Mouse (Mus musculus) kidney, embryonic 15.5 days (tissue): ENCODE results near the gene Batf3. TPM values are rescaled to one million over a fixed set of nuclear protein-coding genes. Genes with fewer than 3 reads are reported as not detected.

Experiments used
- ATAC-seq: fragments of 200-750 bp; cut with Nextera tagmentation; replicated peaks from 2 replicates; pipeline ENCODE4 v1.8.0; 2017; ENCODE audit warnings: moderate TSS enrichment; ENCODE audit not compliant: low FRiP score
- H3K27ac ChIP-seq: fragments of 300-500 bp; sonication (generic); 2 replicates; pipeline ENCODE4 v1.5.1; 2015; ENCODE audit warnings: mild to moderate bottlenecking, inconsistent platforms
- H3K27me3 ChIP-seq: fragments of 300-500 bp; sonication (generic); 2 replicates; pipeline ENCODE4 v1.6.1; 2015; ENCODE audit warnings: inconsistent platforms
- H3K36me3 ChIP-seq: fragments of 300-500 bp; sonication (generic); 2 replicates; pipeline ENCODE4 v1.6.1; 2015; ENCODE audit warnings: inconsistent platforms
- H3K4me1 ChIP-seq: fragments of 300-500 bp; sonication (generic); 2 replicates; pipeline ENCODE4 v1.6.1; 2015; ENCODE audit warnings: inconsistent platforms
- H3K4me2 ChIP-seq: fragments of 300-500 bp; sonication (generic); 2 replicates; pipeline ENCODE4 v1.6.1; 2015; ENCODE audit warnings: moderate library complexity, mild to moderate bottlenecking, inconsistent platforms
- H3K4me3 ChIP-seq: fragments of 300-500 bp; sonication (generic); replicated peaks from 2 replicates; pipeline ENCODE4 v1.5.1; 2015; ENCODE audit warnings: mild to moderate bottlenecking, inconsistent platforms
- H3K9ac ChIP-seq: fragments of 300-500 bp; sonication (generic); 2 replicates; pipeline ENCODE4 v1.6.1; 2015; ENCODE audit warnings: mild to moderate bottlenecking, inconsistent platforms
- H3K9me3 ChIP-seq: fragments of 300-500 bp; sonication (generic); replicated peaks from 2 replicates; pipeline ENCODE4 v1.6.1; 2016; ENCODE audit warnings: inconsistent platforms
- WGBS: fragments of 180-500 bp; shearing (Covaris S2); methylation state at CpG from one replicate; pipeline ENCODE4 v1.1.7; 2015; ENCODE audit warnings: mixed read lengths; 5-methylcytosine and 5-hydroxymethylcytosine counted together
- polyA plus RNA-seq: library from polyadenylated mRNA; unstranded; fragments of >200 nt; fragmentation: Nextera tagmentation; extraction: Ambion mirVana; gene quantifications from 2 replicates; pipeline ENCODE4 v1.2.1, GENCODE M21; 2015

The Batf3 gene
- polyA plus RNA-seq, 1 experiment from 2014 or later: 12.5 TPM

GRCm38 (mm10) chr1:191070259-191070658 lies 27.4 kb upstream of the Batf3 start:
- H3K4me1 ChIP-seq: peaks cover 19% of the 10 kb centered on the region
- no peak overlapping the region for H3K4me2 ChIP-seq
- H3K27ac ChIP-seq: no peak overlapping the region
- H3K4me3 ChIP-seq: no peak overlapping the region
- no peaks in the 10 kb centered on the region for H3K27me3 ChIP-seq
- no peaks in the 10 kb centered on the region for H3K9me3 ChIP-seq
- H3K9ac ChIP-seq: no peak overlapping the region
- ATAC-seq: no peak
- WGBS: 89% methylated on average over 4 of the region's 4 CpGs
- peaks cover 96% of the 10 kb centered on the region for H3K36me3 ChIP-seq

DNA sequence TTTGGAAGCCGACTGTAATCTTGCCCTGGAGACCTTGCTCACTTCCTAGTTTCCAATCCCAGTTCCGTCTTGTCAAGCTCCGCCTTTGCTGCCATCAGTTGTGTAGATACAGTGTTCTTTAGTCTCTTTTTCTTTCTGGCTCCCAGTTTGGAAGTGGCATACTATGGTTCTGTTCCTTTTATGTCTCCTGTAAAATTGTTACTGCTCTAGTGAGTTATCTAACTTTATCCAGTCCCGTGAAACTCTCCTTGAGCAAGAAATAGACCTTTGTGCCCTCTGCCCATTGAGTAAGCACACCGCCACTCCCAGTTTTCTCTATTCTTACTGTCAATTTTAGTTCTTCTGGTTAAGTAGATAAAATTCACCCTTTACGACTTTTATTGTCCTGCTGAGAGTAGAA lies 26.0 kb upstream of the Batf3 start:
- peaks cover 95% of the 10 kb centered on the region for H3K36me3 ChIP-seq
- no peak overlapping the region for H3K27ac ChIP-seq
- H3K9ac ChIP-seq: no peak overlapping the region
- no peak overlapping the region for H3K4me2 ChIP-seq
- H3K4me1 ChIP-seq: peaks cover 17% of the 10 kb centered on the region
- no peaks in the 10 kb centered on the region for H3K9me3 ChIP-seq
- no peak overlapping the region for H3K4me3 ChIP-seq
- WGBS: 87% methylated on average over 6 of the region's 6 CpGs
- no peaks in the 10 kb centered on the region for H3K27me3 ChIP-seq
- ATAC-seq: no peak

DNA sequence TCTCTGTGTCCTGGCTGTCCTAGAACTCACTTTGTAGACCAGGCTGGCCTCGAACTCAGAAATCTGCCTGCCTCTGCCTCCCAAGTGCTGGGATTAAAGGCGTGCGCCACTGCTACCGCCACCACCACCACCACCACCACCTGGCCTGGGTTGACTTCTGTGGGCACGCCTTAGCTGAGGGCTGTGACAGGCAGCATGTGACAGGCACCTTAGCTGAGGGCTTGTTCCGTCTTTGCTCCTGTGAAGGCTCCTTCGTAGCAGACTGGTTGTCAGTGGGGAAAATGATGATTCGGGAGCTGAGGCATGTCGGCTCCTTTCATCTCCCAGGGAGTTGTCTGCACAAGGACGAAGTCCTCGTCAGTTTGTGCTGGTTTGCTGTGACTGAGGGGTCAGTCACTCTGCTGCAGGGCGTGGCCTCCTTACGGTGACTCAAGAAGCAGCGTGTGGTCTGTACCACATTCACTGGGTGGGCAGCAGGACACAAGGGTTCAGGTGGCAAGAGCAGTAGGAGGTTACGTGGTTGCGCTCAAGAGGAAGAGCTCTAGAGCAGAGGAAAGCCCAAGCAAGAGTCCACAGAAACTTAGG lies 25.2 kb upstream of the Batf3 start:
- Histone ChIP-seq H3K36me3 (peaks cover 95% of the 10 kb centered on the region), H3K9me3 (no peaks in the 10 kb centered on the region), H3K27ac (peak overlapping the region; percentile 62), H3K27me3 (no peaks in the 10 kb centered on the region), H3K4me1 (peaks cover 17% of the 10 kb centered on the region), H3K9ac (no peak overlapping the region), H3K4me3 (no peak overlapping the region), H3K4me2 (no peak overlapping the region)
- WGBS: 90% methylated on average over 16 of the region's 16 CpGs
- ATAC-seq: 0 out of 2 replicates have a peak, but pooled peaks have one; percentile 18

- Histone ChIP-seq H3K36me3 (peaks cover 95% of the 10 kb centered on the region), H3K9ac (no peak overlapping the region), H3K27ac (peak overlapping the region; percentile 62), H3K4me2 (no peak overlapping the region), H3K4me3 (no peak overlapping the region), H3K27me3 (no peaks in the 10 kb centered on the region), H3K9me3 (no peaks in the 10 kb centered on the region), H3K4me1 (peaks cover 17% of the 10 kb centered on the region)
- ATAC-seq: 0 out of 2 replicates have a peak, but pooled peaks have one; percentile 12
- 26% methylated on average over 6 of the region's 6 CpGs for WGBS
These were observed 24.6 kb upstream of the Batf3 start for GRCm38 (mm10) chr1:191073001-191073400.

DNA sequence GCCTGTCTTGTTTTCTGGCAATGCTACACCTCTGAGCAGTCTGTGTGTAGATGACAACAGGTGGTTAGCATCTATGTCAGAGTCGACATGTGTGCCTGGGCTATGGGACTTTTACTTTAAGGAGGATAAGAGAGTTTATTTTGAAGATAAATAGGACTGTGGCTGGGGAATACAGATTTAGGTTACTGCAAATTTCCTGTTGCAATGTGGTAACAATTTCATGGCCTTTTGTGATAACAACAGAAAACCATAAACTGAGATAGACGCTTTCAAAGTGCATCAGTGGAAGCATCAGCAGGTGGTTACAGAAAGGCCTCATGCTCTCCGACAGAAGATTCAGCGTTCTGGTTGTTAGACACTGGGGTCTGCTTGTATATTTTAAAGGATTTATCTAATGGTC lies 24.2 kb upstream of the Batf3 start:
- H3K27me3 ChIP-seq: no peaks in the 10 kb centered on the region
- H3K27ac ChIP-seq: peak overlapping the region; percentile 62; the same call in 1 of the 2 replicates
- H3K4me2 ChIP-seq: no peak overlapping the region
- 60% methylated on average over 4 of the region's 4 CpGs for WGBS
- H3K9ac ChIP-seq: no peak overlapping the region
- H3K9me3 ChIP-seq: no peaks in the 10 kb centered on the region
- H3K4me1 ChIP-seq: peaks cover 17% of the 10 kb centered on the region
- peaks cover 95% of the 10 kb centered on the region for H3K36me3 ChIP-seq
- no peak overlapping the region for H3K4me3 ChIP-seq
- ATAC-seq: no peak

GRCm38 (mm10) chr1:191075199-191075883 lies 22.3 kb upstream of the Batf3 start:
- no peak overlapping the region for H3K4me2 ChIP-seq

DNA sequence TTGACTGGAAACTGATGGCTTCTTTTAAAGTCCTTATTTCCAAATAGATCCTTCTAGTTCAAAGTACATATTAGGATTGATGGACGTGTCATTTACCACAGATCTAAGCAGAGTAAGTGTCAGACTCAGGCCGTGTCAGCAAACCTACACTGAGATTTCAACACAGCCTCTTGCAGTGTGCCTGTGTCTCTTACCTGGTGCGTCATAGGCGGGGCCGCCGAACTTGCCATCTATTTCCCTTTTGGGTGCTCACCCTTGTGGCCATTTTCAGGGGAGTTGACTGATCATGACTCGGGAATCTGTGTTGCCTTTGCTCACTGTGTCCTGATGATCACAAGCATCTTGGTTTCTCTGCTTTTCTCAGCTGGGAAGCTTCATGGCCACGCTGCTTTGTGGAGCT lies 14.4 kb upstream of the Batf3 start:
- 83% methylated on average over 8 of the region's 8 CpGs for WGBS
- Histone ChIP-seq H3K27me3 (no peaks in the 10 kb centered on the region), H3K36me3 (peaks cover 67% of the 10 kb centered on the region), H3K4me1 (0 out of 2 replicates have a peak, but pooled peaks cover 4% of the 10 kb centered on the region), H3K4me3 (no peak overlapping the region), H3K27ac (no peak overlapping the region), H3K9ac (no peak overlapping the region), H3K9me3 (no peaks in the 10 kb centered on the region), H3K4me2 (no peak overlapping the region)
- ATAC-seq: 0 out of 2 replicates have a peak, but pooled peaks have one; percentile 5

More at GRCm38 (mm10) chr1:191075199-191075883, 22.3 kb upstream of the Batf3 start:
- H3K4me3 ChIP-seq: no peak overlapping the region
- ATAC-seq: no peak; the same call in 1 of the 2 replicates
- no peaks in the 10 kb centered on the region for H3K9me3 ChIP-seq
- no peak overlapping the region; the same call in 1 of the 2 replicates for H3K27ac ChIP-seq
- H3K27me3 ChIP-seq: no peaks in the 10 kb centered on the region
- H3K4me1 ChIP-seq: peaks cover 17% of the 10 kb centered on the region
- H3K36me3 ChIP-seq: peaks cover 93% of the 10 kb centered on the region
- 59% methylated on average over 10 of the region's 10 CpGs for WGBS
- H3K9ac ChIP-seq: 0 out of 2 replicates have a peak overlapping the region, but pooled peaks have one; percentile 12

DNA sequence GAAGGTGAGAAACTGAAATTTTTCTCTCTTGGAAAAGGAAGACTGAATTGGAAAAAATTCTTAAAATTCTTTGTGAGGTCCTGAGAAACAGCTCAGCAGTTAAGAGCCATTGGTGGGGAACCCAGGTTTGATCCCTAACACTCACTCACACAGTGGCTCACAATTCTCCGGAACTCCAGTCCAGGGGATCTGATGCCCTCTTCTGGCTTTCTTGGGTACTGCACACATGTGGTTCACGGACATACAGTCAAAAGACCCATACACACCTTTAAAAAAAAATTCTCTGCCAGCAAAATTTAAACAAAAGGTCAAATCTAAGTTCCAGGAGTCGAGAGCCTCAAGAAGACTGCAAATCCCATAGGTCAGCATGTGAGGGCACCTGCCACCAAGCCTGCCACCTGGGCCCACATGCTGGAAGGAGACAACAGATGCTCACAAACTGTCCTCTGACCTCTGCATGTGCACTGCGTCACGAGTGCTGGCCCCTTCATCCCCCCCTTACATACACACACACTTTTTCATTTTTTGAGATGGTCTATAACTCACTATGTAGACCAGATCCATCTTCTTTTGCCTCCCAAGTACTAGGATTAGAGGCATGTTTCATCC lies 12.6 kb upstream of the Batf3 start:
- no peak for ATAC-seq
- Histone ChIP-seq H3K27ac (no peak overlapping the region), H3K4me3 (no peak overlapping the region), H3K9me3 (no peaks in the 10 kb centered on the region), H3K27me3 (no peaks in the 10 kb centered on the region), H3K9ac (no peak overlapping the region), H3K4me2 (no peak overlapping the region), H3K36me3 (peaks cover 51% of the 10 kb centered on the region), H3K4me1 (0 out of 2 replicates have a peak, but pooled peaks cover 4% of the 10 kb centered on the region)
- WGBS: 74% methylated on average over 5 of the region's 5 CpGs

DNA sequence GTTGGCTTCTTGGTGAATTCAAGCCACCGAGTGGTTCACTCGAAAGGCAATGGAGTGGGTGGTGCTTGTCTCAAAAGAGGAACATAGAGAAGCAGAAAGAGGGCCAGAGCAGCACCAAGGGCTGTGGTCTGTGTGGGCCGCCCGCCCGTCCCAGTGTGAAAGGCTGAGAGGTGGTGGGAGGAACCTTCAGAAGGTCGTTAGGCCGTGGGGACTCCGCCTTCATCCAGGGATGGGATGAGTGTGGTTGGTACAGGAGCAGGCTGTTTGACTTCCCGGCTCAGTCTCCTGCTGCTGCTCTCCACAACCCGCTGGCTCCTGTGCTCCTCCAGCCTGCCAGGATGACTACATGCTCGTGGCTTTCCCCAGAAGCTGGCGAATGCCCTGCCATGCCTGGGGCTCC lies 12.1 kb upstream of the Batf3 start:
- no peak overlapping the region for H3K4me2 ChIP-seq
- H3K36me3 ChIP-seq: peaks cover 45% of the 10 kb centered on the region
- no peaks in the 10 kb centered on the region for H3K9me3 ChIP-seq
- no peak overlapping the region for H3K4me3 ChIP-seq
- ATAC-seq: no peak
- H3K4me1 ChIP-seq: 0 out of 2 replicates have a peak, but pooled peaks cover 4% of the 10 kb centered on the region
- H3K27me3 ChIP-seq: no peaks in the 10 kb centered on the region
- WGBS: 65% methylated on average over 12 of the region's 12 CpGs
- H3K27ac ChIP-seq: no peak overlapping the region
- H3K9ac ChIP-seq: no peak overlapping the region

GRCm38 (mm10) chr1:191086304-191086878 lies 11.3 kb upstream of the Batf3 start:
- no peak for ATAC-seq
- no peak overlapping the region for H3K27ac ChIP-seq
- H3K27me3 ChIP-seq: no peaks in the 10 kb centered on the region
- H3K9ac ChIP-seq: no peak overlapping the region
- 0 out of 2 replicates have a peak, but pooled peaks cover 4% of the 10 kb centered on the region for H3K4me1 ChIP-seq
- H3K36me3 ChIP-seq: peaks cover 38% of the 10 kb centered on the region
- WGBS: 89% methylated on average over 7 of the region's 7 CpGs
- no peak overlapping the region for H3K4me3 ChIP-seq
- H3K4me2 ChIP-seq: no peak overlapping the region
- no peaks in the 10 kb centered on the region for H3K9me3 ChIP-seq

DNA sequence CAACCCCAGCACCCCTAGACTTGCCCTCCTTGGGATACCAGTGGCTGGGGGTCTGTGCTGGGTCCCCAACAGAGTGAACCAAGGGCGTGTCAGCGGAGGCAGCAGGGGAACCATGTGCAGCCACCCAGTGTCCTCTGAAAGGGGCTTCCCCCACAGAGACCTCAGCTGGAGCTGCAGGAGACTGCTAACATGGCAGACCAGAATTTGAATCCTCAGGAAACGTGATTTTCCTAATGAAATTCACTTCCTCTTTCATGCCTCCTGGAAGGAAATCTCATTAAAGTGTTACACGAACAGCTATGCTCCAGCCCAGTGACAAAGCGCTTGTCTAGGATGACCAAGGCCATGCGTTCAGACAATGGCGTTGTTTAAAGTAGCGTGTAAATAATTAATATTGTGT lies 10.7 kb upstream of the Batf3 start:
- H3K4me1 ChIP-seq: peaks cover 7% of the 10 kb centered on the region; the same call in 1 of the 2 replicates
- H3K4me2 ChIP-seq: no peak overlapping the region
- H3K27me3 ChIP-seq: no peaks in the 10 kb centered on the region
- H3K27ac ChIP-seq: no peak overlapping the region
- ATAC-seq: no peak
- no peaks in the 10 kb centered on the region for H3K9me3 ChIP-seq
- no peak overlapping the region for H3K4me3 ChIP-seq
- H3K36me3 ChIP-seq: peaks cover 33% of the 10 kb centered on the region
- WGBS: 80% methylated on average over 8 of the region's 8 CpGs
- no peak overlapping the region for H3K9ac ChIP-seq

DNA sequence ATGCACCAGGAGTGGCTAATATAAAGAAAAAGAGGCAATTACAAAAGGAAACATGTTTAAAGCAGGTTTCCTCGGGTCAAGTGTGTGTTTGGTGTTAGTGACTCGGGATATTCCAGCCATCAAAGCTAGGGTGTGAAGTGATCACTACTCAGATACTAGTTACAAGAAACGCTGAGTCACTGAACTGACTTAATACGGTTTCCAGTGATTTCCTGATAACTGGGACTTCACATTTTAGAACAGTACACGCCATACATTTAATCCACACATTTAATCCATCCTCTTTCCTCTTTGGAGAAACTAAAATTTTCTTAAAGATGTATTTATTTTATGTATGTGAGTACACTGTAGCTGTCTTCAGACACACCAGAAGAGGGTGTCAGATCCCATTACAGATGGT lies 9.7 kb upstream of the Batf3 start:
- peaks cover 24% of the 10 kb centered on the region for H3K36me3 ChIP-seq
- no peak overlapping the region for H3K9ac ChIP-seq
- H3K27me3 ChIP-seq: no peaks in the 10 kb centered on the region
- no peak overlapping the region for H3K4me2 ChIP-seq
- no peaks in the 10 kb centered on the region for H3K9me3 ChIP-seq
- H3K4me1 ChIP-seq: peaks cover 13% of the 10 kb centered on the region
- no peak overlapping the region for H3K4me3 ChIP-seq
- 81% methylated on average over 5 of the region's 5 CpGs for WGBS
- H3K27ac ChIP-seq: no peak overlapping the region
- no peak for ATAC-seq
